Mouse (Mus musculus): Measurements from ENCODE around the gene Eef1akmt1.

GRCm38 (mm10) chr14:57524671-57525387 is 46.6 kb downstream of the Eef1akmt1 start, which contains the start of gene Il17d:
- no peak for TF ChIP-seq EP300 (optimal IDR thresholded peaks at IDR 0.05)
- TF ChIP-seq CTCF (IDR thresholded peaks at IDR 0.05; ENCODE audit: low read depth), result no peak

Data from stomach, postnatal 0 days (tissue).